Mouse (Mus musculus): ENCODE measurements around the gene Def6.

The Def6 gene

DNA sequence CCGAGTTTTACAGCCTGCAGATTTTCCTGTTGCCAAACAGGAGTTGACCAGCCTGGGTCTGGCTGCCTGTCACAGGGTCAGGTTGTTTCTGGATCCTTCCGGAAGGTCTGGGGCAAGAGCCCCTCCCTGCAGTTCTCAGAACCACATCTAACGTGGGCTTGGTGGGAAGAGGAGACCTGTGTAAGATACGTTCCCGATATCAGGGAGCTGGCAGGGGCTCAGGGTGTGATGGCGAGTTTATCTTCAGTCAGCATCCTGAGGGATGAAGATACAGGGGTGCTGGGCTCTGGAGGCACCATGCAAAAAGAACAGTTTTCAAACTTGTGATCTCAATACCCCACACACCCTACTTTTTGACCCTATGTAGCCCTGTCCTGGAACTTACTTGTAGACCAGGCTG, 30.3 kb downstream of the Def6 start:
- intact Hi-C loops (cut with DNase I) = no loop called here

- intact Hi-C loops (cut with DNase I) = no loop called here
Observed at GRCm38 (mm10) chr17:28240846-28241245, 33.3 kb downstream of the Def6 start.

- intact Hi-C loops (cut with DNase I) = no loop called here
Observed at GRCm38 (mm10) chr17:28242296-28242695, 34.7 kb downstream of the Def6 start.

DNA sequence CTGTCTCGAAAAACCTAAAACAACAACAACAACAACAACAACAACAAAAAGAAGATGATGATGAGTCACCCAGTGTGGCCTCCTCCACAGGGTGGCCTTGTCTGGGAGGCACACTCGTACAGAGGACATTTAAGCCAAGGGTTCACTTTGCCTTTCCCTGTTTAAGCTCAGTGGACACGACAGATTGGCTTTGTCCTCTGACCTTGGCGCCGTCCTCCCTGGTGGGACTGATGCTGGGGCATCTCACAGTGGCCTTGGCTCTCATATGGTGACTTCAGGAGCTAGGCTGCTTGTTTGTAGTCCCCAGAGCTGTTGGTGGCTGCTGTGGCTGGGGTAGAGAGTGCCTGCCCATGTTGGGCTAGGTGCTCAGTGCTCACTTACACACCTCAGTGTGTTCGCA, 36.6 kb downstream of the Def6 start:
- intact Hi-C loops (cut with DNase I) = no loop called here

GRCm38 (mm10) chr17:28244714-28245113, 37.1 kb downstream of the Def6 start:
- intact Hi-C loops (cut with DNase I) = no loop called here

- intact Hi-C loops (cut with DNase I) = no loop called here
Observed at GRCm38 (mm10) chr17:28246640-28247039, 39.1 kb downstream of the Def6 start.

GRCm38 (mm10) chr17:28247613-28248012, 40.0 kb downstream of the Def6 start:
- intact Hi-C loops (cut with DNase I) = no loop called here

DNA sequence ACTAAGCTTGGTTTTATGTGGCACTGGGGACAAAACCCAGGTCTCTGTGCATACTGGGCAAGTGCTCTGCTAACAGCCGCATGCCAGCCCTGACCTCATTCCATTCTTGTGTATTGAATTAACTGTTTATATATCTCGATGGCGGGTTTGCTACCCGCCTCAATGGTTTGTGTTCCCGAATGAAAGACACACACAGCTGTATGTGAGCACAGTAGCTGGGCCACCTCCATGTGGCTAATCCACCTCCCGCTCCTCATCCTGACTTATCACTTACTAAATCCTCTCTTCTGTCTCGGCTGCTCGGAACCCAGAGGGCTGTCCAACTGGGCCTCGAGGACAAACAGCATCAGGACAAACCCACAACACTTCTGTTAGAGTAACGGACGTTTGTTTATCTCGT, 41.5 kb downstream of the Def6 start:
- intact Hi-C loops (cut with DNase I) = no loop called here

DNA sequence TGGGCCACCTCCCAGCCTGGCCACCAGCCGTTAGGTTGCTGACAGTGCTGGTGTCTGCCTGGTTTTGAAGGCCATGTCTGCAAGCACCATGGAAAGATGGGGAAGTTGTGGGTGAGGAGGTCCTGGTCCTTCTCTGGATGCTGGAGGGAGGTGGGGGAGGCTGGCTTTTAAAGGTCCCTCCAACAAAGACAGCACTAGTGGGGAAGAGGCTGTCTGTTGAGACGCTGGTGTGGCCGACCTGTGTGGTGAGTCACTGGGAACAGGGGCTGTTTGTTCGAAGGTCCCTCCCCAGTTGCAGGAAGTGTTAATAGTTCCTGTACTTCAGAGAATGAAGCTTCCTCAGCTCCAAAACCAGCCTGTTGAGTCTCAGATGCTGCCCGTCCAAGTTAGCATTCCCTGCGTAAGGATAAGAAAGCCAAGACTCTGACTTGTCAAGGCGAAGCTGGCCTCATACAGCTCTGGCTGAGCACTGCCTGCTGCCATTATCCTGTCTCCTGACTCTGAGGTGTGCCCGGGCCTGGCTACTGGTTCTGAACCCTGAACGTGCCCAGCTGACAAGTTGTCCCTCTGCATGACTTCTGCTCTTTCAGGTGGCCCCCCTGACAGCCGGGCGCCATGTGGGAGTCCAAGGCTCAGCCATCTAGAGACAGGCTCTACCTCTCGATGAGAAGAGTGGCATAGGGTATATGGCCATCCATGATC, 44.2 kb downstream of the Def6 start:
- intact Hi-C loops (cut with DNase I) = no loop called here

DNA sequence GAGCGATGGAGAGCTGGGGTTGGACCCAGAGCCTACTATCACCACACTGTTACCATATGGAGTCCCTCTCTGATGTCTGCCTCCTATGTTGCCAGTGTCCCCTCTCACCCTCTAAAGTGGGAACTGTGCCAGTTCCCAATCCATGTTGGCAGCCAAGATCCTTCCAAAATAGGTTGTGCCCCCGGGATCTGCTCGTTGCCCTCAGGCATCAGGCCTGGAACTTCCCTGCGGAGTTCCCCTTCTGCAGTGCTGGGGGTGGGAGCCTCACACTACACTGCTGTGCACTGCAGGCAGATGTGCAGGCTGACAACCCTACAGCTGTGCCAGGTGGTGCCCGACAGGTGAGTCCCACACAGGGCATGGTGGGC, 44.7 kb downstream of the Def6 start:
- intact Hi-C loops (cut with DNase I) = no loop called here

DNA sequence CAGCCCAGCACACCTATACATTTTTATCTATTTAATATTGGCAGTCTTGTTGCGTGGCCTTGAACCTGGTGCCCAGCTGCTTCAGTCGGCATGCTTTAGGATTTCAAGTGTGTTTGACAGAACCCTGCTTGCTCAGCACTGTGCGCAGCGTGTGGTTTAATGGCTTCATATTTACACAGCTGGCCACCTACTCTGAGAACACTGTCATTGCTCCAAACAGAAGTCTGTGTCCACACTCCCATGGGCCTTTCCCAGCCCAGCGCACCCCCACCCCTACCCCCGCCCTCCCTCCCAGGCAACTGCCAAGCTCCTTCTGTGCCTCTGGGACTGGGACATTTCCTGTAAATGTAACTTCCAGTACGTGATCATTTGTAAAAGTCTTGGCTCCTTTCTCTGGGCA, 45.6 kb downstream of the Def6 start:
- intact Hi-C loops (cut with DNase I) = no loop called here

- intact Hi-C loops (cut with DNase I) = no loop called here
Observed at GRCm38 (mm10) chr17:28254804-28255203, 47.2 kb downstream of the Def6 start.

DNA sequence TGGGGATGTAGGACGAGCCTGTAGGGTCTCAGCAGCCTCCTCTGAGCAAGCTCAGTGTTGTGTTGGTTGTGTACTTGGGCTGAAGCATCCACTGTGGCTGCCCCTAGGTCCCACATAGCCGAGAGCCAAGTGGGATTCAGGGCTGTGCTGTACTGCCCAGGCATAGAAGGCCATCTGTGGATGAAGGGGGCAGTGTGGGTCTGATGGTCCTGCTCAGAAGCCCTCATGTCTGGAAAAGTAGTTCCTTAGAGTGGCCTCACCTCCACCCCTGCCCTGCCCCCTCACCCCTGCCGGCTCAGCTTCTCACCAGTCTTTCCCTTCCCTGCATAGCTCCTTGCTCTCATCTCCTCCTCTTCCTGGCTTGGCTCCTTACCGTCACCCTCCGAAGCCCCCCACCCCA, 48.1 kb downstream of the Def6 start:
- intact Hi-C loops (cut with DNase I) = no loop called here

GRCm38 (mm10) chr17:28256651-28257328, 49.2 kb downstream of the Def6 start:
- intact Hi-C loops (cut with DNase I) = no loop called here

GRCm38 (mm10) chr17:28258325-28258724, 50.7 kb downstream of the Def6 start:
- intact Hi-C loops (cut with DNase I) = no loop called here

DNA sequence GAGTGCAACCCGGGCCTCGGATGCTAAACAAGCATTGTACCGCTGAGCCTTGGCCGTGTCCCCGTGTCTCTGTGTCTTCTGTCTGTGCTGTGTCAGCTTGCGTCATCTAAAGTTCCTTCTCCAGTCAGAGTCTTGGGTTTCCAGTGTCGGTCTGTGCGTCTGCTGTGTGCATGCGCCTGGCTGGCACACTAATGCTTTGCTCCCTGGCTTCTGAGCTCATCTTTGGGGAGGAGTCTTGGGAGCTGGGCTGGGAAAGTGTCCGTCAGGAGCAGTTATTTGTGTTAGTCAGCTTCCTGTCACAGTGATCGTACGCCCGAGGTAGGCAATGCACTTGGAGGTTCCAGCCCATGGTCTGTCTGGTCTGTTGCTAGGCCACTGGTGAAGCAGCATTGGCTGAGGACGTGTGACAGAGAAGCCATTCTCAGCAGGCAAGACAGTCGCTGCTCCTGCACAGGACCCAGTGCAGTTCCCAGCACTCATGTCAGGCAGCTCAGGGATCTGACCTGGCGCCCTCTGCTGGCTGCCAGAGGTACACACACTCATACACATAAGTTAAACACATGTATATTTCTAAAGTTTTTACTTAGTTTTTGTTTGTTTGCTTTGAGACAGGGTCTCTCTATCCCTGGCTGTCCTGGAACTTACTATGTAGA, 52.4 kb downstream of the Def6 start:
- intact Hi-C loops (cut with DNase I) = no loop called here

- intact Hi-C loops (cut with DNase I) = no loop called here
Observed at GRCm38 (mm10) chr17:28260543-28260909, 52.9 kb downstream of the Def6 start.

DNA sequence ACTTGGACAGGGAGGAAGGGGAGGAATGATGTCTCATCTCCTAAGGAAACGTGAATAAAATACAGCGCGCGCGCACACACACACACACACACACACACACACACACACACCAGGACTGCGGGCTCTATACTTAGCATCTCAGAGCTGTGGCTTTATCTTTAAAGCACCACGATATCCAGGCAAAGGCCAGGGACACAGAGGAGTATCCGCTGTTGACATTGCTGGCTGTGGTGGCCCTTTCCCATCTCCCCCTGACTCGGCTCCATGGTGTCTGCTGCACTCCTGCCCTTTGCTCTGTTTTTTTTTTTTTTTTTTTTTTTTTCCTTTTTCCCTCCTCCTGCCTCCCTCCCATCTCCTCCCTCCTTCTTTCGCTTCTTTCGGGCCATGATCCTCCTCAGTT, 54.2 kb downstream of the Def6 start:
- intact Hi-C loops (cut with DNase I) = no loop called here

GRCm38 (mm10) chr17:28263181-28263894, 55.8 kb downstream of the Def6 start:
- intact Hi-C loops (cut with DNase I) = no loop called here

DNA sequence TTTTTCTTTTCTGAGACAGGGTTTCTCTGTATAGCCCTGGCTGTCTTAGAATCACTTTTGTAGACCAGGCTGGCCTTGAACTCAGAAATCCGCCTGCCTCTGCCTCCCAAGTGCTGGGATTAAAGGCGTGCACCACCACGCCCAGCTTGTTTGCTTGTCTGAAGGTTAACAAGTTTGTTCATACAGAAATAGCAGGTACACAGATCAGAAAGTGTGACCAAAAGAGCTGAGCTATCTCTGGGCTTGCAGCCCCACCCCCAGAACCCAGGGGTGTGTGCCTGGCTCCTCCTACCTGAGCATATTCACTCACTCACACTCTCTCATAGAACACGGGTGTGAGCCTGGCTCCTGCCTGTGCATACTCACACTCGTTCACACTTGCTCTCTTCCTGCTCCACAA, 59.7 kb downstream of the Def6 start:
- intact Hi-C loops (cut with DNase I) = no loop called here

- intact Hi-C loops (cut with DNase I) = no loop called here
Observed at GRCm38 (mm10) chr17:28270165-28270564, 62.6 kb downstream of the Def6 start.

Measured in adrenal gland (tissue).